Mouse (Mus musculus) gonadal fat pad, adult 2 months (tissue): ENCODE measurements around the gene Aldh18a1. TPM values are rescaled to one million over a fixed set of nuclear protein-coding genes. Genes with fewer than 3 reads are reported as not detected.
A peak's percentile ranks its signal among the peaks of the same experiment; 100 is the strongest.

Experiments used
- DNase-seq: peaks from one replicate; pipeline ENCODE4 v3.0.0-alpha.2; 2012; ENCODE audit warnings: low read depth
- polyA plus RNA-seq: library from polyadenylated mRNA; depleted of rRNA; stranded (reverse); fragments of >200 nt; gene quantifications from 2 replicates; pipeline ENCODE4 v1.2.3, GENCODE M21; 2012

The Aldh18a1 gene
- polyA plus RNA-seq, 1 experiment = 24.8 TPM

DNA sequence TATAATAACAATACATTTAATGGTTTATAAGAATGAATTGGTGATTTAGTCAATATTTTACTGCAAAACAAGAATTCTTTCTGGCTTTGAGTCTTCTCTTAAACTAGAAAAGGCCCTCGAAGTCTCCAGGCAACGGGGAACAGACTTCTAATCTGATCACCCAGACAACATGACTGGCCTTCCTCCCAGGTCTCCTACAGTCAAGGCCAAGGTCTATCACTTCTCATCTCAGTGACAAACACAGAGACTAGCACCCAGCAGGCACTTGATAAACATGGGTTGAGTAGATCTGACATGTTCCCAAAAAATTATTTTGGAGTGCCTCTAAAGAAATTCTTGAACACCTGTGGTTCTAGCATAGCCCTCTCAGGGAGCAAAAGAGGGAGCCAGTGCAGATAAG lies 57.9 kb downstream of the Aldh18a1 start:
- no peak for DNase-seq

DNA sequence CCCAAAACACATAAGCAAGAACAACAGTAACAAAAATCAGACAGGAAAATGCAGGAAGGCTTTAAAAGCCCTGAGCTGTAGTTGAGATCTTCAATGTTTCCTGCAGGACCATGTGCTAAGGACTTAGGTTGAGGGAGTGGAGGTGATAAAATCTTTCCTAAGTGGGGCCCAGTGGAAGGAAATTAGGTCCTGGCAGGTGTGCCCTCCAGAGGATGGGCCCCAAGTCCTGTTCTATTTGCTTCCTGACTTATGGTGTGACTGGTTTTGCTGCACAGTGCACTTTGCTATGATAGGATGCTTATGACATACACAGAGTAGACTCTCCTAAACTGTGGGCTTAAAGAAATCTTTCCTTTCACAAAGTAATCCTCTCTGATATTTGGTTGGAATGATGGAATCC lies 60.0 kb downstream of the Aldh18a1 start:
- DNase-seq = no peak

DNA sequence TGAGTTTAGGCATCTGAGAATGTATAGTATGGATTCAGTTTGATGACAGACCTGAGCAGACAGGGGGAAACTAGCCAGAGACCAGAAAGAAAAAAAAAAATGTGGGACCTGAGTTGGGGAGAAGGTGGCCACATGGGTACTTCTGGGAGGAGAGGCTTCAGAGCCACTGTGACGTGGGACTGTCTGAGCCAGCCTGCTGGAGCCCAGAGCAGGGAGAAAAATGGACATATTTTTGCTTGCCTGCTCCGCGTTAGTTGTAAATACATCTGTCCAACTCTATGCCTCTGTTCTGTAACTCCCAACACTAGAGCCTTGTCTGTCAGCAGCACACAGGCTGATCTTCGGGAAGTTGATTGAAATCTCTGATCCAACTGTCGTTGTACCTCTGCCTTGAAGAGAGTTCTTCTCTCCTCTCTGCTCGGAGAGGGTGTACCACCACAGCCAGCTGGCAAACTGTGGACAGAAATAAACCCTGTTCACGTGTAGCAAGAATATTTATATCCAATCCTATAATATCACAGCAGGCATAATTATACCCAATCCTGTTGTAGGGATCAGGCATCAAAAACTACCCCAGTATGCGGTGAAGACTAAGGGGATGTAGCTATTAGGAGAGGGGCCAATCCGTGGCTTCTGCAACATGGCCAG lies 61.8 kb downstream of the Aldh18a1 start:
- no peak for DNase-seq

DNA sequence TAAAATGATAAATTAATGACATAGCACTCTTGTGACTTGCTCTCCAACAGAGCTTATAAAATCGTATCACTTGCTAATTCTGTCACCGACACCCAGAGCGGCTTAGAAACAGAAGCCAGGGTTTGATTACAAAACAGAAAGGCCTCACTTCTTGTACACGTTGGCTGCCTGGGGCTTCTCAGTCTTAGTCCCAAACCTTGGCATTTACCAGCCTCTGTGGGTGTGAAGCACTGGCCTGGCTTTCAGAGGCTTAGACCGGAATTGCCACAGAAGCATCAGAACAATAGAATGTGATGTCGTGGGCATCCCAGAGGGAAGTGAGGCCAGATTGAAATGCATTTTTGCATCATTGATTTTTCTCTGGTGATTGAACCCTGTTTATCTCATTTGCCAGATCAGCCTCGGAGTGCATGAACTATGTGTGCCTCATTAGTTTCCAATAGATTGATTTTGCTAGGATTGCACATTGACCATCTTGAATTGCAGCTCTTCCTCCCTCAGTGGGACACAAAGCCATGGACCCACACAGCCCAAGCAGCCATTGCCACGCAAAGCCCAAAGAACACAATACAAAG lies 64.7 kb downstream of the Aldh18a1 start:
- DNase-seq = peak; percentile 80

DNA sequence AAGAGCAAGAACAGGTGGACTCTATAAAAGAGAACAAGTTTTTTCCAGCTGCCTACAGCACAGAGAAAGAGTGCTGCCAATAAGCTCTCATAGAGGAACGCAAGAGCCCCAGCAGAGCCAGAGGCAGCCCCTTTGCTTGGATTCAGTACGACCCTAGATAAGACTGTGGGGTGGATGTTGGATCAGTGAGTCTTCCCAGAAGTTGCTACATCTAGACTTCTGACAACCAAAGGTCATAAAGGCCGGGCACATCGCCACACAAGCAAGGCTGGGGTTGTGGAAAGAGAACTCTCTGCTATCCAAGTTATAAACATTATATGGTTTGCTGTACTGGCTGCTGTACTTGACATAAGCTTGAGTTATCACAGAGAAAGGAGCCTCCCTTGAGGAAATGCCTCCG lies 67.9 kb downstream of the Aldh18a1 start:
- DNase-seq = no peak

DNA sequence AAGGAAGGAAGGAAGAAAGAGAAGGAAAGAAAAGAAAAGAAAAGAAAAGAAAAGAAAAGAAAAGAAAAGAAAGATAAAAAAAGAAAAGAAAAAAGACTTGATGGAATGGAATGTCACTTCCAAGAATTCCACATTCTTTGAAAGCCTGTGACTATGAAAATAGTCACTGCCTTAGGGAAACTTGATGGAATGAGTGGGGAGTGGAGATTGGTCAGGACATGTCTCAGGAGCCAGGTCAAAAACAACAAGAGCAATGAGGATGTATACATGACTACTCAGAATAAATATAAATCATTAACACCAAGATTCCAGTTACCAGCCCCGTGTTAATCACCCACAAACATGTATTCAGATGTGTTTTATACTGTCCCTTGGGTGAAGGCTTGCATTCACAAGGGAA lies 69.6 kb downstream of the Aldh18a1 start:
- no peak for DNase-seq

DNA sequence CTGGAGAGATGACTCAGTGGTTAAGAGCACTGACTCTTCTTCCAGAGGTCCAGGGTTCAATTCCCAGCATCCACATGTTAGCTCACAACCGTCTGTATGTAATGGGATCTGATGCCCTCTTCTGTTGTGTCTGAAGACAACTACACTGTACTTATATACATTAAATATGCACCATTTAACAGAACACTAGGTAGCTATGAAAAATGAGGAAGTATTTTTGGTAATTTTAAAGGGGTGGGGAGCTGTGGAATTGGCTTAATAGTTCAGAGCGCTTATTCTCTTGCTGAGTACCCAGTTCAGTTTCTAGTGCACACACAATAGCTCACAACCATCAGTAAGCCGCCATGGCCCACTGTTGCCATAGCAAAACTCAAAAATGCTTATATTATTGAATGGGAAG lies 72.7 kb downstream of the Aldh18a1 start:
- DNase-seq = no peak

DNA sequence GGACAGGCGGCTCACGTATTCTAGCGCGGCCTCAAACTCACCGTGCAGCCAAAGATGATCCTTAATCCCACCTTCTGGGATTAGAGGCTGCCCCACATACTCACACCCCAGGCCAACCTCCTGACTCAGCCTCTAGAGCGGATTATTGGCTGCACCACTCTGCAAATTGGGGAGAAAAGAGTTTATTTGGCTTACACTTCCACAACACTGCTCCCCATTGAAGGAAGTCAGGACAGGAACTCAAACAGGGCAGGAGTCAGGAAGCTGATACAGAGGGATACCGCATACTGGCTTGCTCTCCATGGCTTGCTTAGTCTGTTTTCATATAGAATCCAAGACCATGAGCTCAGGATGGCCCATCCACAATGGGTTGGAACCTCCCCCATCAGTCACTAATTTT lies 73.9 kb downstream of the Aldh18a1 start:
- no peak for DNase-seq

DNA sequence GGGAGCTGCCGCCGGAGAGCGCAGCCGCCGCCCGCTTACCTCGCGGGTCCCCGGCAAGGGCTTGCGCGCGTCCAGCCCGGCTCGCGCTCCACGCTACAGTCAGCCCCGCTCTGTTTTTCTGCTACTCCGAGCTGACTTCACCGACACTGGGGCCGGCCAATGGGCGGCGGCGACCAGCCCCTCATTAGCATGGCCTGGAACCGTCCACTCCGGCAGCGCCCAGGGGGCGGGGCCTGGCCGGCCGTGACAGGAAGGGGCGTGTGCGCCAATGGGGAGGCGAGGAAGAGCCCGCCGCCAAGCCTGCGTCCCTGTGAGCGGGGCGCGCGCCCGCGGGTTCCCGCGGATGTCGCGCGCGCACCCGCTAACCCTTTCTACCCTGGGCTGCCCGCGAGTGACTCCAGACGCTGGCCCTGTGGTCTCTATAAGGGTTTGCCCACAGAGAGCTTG lies 74.6 kb downstream of the Aldh18a1 start, which contains the start of gene Sorbs1:
Gene Sorbs1, minus strand, starts transcription at position 148 of the 447 bp plus-strand sequence.
- DNase-seq = no peak

DNA sequence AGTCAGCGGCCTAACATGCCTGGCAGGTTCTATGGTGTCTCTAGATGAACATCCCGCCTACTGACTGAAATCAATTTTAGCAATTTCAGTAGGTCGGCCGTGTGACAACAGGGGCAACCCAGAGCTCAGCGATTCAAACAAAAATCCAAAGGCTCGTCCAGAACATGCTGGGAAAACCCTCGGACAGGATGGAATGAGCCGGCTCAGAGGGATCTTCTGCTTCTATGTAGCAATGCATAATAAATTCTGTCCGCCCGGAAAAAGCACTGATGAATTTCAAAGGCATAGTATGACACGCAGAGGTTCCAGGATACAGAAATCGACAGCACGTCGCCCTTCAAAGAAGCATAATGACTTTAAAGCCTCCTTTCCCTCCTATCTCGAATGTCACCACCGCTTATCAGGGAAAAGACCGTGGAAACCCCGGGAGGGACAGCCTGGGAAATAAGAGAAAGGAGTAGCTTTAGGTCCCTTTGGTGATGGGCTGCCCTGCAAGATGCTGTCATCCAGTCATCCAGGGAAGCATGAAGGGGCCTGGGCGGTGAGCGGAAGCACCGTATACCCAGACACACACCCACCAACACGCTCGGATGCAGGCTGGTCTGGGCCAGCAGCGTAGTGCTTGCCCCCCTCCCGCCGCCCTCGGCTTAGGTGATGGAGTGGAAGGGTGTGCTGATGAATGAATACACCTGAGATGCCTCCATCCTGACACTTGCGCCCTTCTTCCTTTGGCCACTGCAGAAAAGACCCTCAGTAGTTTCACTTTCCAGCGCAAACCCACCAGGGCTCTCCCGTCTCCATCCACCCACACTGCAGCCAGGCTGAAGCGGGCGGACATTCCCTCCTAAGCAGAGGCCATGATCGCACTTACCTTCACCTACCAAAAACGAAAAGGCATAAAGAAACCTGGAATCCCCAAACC lies 75.5 kb downstream of the Aldh18a1 start:
- DNase-seq = no peak

DNA sequence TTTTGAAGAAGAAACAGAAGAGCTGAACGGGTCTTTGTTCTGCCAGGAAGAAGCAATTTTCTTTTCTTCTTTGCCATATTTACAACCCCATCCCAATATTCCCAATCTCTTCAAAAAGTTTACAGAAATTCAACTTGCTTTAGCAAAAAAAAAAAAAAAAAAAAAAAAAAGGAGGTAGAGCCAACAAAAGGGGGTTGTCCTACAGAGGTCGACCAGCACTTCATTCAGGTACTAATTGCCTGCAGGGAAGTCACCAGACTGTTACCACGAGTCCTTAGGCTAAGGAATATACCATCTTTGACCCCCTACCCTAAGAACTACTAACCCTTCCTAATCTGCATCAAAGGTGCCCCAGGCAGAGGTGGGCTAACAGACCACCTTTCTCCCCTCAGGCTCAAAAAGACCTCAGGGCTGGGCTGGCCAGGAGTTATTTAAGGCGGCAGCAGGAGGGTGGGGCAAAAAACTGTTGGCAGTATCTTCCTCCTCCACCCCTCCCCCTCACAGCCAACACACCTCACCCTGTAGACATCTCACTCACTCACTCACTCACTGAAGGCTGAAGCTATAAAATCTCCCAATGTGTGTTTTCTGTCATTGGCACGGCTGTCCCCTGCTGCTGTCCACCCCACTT lies 76.5 kb downstream of the Aldh18a1 start:
- no peak for DNase-seq

DNA sequence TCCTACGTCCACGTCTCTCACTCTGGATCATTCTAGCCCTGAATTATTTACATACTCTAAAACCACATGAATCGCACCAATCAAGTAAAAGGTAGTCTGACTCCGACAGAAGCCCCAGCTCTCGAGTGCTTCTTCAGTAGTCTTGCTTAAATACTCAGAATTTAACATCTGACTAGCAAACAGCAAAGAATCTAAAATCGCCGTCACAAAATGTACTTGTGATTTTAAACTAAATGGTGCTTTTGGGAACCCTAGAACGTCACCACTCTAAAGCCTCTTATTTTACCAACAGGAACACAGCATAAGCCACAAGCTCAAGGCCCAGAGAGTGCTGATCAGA lies 77.2 kb downstream of the Aldh18a1 start:
- DNase-seq = no peak

DNA sequence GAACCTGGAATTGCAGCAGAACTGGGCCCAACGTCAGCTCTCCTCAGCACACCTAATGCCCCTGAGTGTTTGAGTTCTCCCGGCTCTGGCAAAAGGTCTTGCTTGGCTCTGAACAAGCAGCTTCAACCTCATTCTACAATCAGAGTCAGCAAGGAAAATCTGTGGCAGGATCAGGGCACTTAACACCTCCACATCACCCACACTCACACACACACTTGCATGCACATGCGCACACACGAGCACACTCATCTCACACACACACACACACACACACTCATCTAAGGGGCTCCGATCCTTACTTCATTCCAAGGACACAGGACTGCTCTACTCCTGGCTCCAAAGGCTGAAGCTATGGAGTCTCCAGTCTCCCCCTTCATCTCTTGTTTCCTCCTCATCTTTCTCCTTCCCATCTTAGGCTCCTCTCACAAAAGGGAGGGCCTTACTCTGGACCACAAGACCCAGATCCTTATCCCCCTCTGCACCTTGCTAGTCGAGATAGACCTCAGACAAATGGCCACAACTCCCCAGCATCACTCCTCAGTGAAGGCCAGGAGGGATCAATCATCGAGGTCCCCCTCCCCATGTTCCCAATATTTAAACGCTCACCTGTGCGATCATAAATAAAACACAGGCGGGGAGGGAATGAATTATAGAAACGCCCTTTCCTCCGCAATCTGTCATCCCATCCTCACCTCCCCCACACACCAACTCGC lies 77.7 kb downstream of the Aldh18a1 start:
- DNase-seq = no peak

DNA sequence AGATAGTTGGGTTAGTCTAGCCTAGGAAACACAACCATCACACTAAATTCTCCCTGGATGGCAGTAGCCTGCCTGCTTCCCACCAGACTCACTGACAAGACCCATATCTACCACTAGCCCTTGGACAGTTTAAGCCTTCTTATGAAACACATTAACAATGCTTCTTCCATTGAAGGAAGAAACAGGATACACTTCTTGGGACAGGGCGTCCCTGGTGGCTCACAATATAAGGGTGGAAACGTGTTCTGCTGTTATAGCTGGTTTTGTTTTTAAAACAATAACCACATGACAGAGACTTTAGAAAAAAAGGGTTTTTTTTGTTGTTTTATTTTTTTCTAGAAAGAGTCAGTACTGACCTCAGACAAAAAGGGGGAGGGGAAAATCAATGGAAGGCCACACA lies 79.0 kb downstream of the Aldh18a1 start:
- no peak for DNase-seq

DNA sequence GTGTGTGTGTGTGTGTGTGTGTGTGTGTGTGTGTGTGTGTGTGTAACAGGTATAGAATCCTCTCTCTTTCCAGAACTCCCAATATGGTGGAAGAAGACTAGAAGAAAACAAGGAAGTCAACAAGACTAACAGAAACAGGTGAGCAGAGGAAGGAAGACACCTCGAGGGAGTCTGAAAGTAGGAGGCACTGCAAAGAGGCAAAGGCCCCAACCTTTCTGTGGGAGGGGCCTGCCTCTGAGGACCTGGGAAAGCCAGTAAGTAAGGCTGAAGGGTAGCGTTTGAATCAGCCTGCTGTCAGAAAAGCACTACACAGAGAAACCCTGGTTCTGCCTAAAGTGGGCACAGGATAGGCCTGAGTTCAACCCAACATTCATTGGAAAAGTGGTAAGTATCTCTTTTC lies 79.4 kb downstream of the Aldh18a1 start:
- DNase-seq = no peak

DNA sequence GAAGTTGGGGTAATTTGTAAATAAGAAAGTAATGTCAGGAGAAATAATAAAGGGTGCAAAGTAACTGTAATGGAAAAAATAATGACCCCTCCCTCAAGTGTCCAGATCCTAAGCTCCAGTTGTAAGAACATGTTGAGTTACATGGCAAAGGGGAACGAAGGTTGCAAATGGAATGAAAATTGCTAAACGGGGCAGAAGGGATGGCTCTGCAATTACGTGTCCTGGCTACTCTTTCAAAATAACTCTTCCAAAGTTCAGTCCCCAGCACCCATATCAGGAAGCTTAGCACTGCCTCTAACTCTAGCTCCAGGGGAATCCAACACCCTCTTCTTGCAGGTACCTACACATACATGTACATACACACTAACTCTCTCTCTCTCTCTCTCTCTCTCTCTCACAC lies 81.3 kb downstream of the Aldh18a1 start:
- DNase-seq = no peak

DNA sequence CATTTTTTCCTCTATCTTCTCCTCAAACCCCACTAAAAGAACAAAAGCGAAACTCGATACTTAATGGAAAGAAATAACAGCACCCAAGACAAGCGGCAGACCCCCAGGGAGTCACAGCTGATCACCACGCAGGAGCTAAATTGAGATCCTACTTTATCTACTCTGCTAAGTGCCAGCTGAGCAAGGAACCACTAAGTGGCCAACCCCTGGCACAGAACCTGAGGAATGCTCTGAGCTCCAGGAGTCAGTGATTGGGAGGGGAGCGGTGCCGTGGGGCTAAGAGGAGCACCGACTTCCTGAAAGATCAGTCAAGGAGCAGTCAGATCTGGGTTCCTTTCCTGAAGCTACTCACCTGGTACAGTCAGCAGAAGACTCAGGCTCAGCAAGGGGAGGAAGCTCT lies 83.9 kb downstream of the Aldh18a1 start:
- no peak for DNase-seq
